Mouse (Mus musculus) adrenal gland, adult 10 weeks (tissue): ENCODE results near the gene Cltrn. TPM values are rescaled to one million over a fixed set of nuclear protein-coding genes. Genes with fewer than 3 reads are reported as not detected.

Experiments
- polyA plus RNA-seq: library from polyadenylated mRNA; stranded (reverse); fragments of 350-450 nt; fragmentation: Illumina TruSeq; extraction: RNeasy Lipid Tissue Mini Kit (QIAGEN cat#74804); gene quantifications from one replicate; pipeline ENCODE4 v1.2.3, GENCODE M21; 2014; ENCODE audit warnings: low read depth, low replicate concordance

Gene Cltrn
- not detected for polyA plus RNA-seq

DNA sequence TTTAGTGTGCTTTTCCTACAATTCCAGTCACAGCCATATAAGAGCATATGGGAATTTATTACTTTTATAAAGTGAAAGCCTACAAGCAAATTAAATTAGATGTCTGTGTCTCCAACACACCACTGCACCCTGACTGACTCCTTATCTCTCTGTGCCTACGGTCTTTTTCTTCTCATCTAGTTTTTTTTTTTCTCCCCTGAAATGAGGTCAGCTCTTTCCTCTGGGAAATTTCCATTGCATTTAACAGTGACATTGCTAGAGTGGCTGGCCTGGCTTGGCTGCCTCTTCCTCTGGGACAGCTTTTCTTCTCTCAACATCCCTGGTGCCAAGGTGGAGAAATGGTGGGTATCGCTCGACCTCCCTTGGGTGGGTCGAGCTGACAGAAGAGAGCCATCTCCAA, at the start of gene Cltrn:
Cltrn (plus strand) TSS at position 249 of the 400 bp plus-strand sequence.

DNA sequence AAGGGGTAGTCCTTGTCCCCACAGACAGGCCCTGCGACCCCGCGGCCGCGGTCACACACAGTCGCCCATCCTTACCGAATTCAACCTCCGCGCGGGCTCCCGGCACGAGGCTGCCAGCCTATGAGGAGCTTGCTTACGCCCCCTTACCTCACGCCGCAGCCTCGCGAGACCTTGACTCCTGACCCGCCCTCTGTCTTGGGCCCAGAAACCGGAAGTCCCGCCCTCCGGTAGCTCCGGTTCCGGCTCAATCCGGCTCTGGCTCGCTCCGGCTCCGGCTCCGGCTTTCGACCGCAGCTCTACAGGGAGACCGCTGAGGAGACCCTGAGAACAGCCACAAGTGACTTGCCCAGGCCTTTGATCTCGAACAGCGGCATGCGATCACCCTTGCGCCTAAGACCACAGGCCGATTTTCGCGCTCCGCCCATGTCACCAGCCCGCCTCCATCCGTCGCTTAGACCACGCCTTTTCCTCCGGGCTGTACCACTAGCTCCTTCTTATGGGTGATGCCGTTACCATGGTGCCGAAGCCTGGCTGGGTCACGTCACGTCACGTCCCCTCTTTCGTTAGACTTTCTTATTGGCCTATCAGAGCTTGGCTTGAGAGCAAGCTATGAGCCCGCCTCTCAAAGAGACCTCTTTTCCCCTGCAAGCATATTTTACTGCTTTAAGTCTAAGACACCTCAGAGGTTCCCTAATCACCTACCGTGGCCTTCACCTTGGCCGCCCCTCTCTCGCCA, 12.4 kb upstream of the Cltrn start, which contains the start of gene Siah1b:
Siah1b (minus strand) TSS at position 454 of the 736 bp plus-strand sequence.

DNA sequence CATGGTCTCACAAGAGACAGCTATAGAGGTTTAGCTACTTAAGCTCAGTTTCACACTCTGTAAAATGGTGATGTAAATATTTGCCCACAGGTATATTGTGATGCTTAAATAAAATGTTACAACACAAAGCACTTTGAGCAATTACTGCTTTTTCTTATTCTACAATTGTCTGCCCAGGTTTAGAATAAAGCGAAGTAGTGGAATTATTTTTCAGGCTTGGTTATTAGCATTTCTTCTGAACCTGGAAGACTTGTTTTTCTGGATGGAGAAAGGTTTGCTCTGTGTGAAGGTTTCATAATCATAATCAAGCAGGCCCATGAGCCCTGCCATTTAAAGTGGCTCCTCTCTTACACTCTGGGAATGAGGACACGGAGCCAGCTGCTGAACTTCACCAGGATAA, 50.4 kb downstream of the Cltrn start, which contains the start of gene Ace2:
Ace2 (plus strand) TSS at position 301 of the 400 bp plus-strand sequence.

Other genes starting within 250 kb of the Cltrn start
- gene Ap1s2, start 179.8 kb upstream of the Cltrn start, polyA plus RNA-seq = 126 TPM
- gene Zrsr2, start 130.2 kb upstream of the Cltrn start, polyA plus RNA-seq = 59.0 TPM
- gene Car5b, start 60.8 kb upstream of the Cltrn start, polyA plus RNA-seq = 38.0 TPM
- 8.6 TPM for gene Siah1b, start 12.3 kb upstream of the Cltrn start, polyA plus RNA-seq
- gene Ace2, start 50.5 kb downstream of the Cltrn start, polyA plus RNA-seq = 24.1 TPM
- gene Bmx, start 169.4 kb downstream of the Cltrn start, polyA plus RNA-seq = 1.5 TPM
- gene Pir, start 180.5 kb downstream of the Cltrn start, polyA plus RNA-seq = 18.3 TPM